Mouse (Mus musculus) spleen, adult 2 months (tissue): ENCODE measurements around the gene Pank2.

Experiments used
- CTCF ChIP-seq: fragments of 200-500 bp; IDR thresholded peaks from 2 replicates; pipeline ENCODE4 v1.5.1; 2011; ENCODE audit warnings: mild to moderate bottlenecking, inconsistent platforms; ENCODE audit not compliant: insufficient read depth, insufficient read length, insufficient replicate concordance; ENCODE audit errors: extremely low read depth
- POLR2A ChIP-seq: fragments of 200-500 bp; IDR thresholded peaks from 2 replicates; pipeline ENCODE4 v1.6.1; 2011; ENCODE audit warnings: low read depth, low read length, inconsistent platforms

GRCm38 (mm10) chr2:131223569-131223968 is 38.7 kb upstream of the Pank2 start:
- TF ChIP-seq CTCF (no peak), POLR2A (no peak)
